Mouse (Mus musculus) stomach, embryonic 14.5 days (tissue): ENCODE measurements around the gene Ssbp2. TPM values are rescaled to one million over a fixed set of nuclear protein-coding genes. Genes with fewer than 3 reads are reported as not detected.

Source experiments
- ATAC-seq: fragments of 200-750 bp; cut with Nextera tagmentation; 2 replicates; pipeline ENCODE4 v1.8.0; 2017; ENCODE audit warnings: low read depth, moderate TSS enrichment; ENCODE audit not compliant: insufficient number of reproducible peaks, insufficient read depth, low FRiP score
- H3K27ac ChIP-seq: fragments of 300-500 bp; sonication (generic); 2 replicates; pipeline ENCODE4 v1.5.1; 2014; ENCODE audit warnings: mild to moderate bottlenecking, low read length, moderate library complexity, mixed read lengths
- H3K27me3 ChIP-seq: fragments of 300-500 bp; sonication (generic); 2 replicates; pipeline ENCODE4 v1.6.1; 2014; ENCODE audit warnings: low read length, control low read depth, mixed read lengths; ENCODE audit not compliant: control insufficient read depth, insufficient read depth
- H3K36me3 ChIP-seq: fragments of 300-500 bp; sonication (generic); 2 replicates; pipeline ENCODE4 v1.6.1; 2014; ENCODE audit warnings: mild to moderate bottlenecking, control low read depth, low read length, moderate library complexity, mixed read lengths; ENCODE audit not compliant: control insufficient read depth, insufficient read depth
- H3K4me1 ChIP-seq: fragments of 300-500 bp; sonication (generic); 2 replicates; pipeline ENCODE4 v1.6.1; 2014; ENCODE audit warnings: low read length, control low read depth, mixed read lengths; ENCODE audit not compliant: control insufficient read depth, insufficient read depth
- H3K4me2 ChIP-seq: fragments of 300-500 bp; sonication (generic); replicated peaks from 2 replicates; pipeline ENCODE4 v1.6.1; 2014; ENCODE audit warnings: low read depth, low read length, control low read depth
- H3K4me3 ChIP-seq: fragments of 300-500 bp; sonication (generic); 2 replicates; pipeline ENCODE4 v1.5.1; 2014; ENCODE audit warnings: low read depth, low read length, control low read depth
- H3K9ac ChIP-seq: fragments of 300-500 bp; sonication (generic); replicated peaks from 2 replicates; pipeline ENCODE4 v1.6.1; 2014; ENCODE audit warnings: low read depth, mild to moderate bottlenecking, control low read depth, low read length, moderate library complexity, mixed read lengths
- H3K9me3 ChIP-seq: fragments of 300-500 bp; sonication (generic); 2 replicates; pipeline ENCODE4 v1.6.1; 2016; ENCODE audit warnings: low read depth, low read length, control low read depth; ENCODE audit not compliant: control insufficient read depth
- WGBS: fragments of 180-500 bp; shearing (Covaris S2); extraction: QIAGEN DNeasy Blood & Tissue Kit; methylation state at CpG from one replicate; pipeline ENCODE4 v1.1.7; 2014; 5-methylcytosine and 5-hydroxymethylcytosine counted together
- polyA plus RNA-seq: library from polyadenylated mRNA; unstranded; fragments of >200 nt; fragmentation: Nextera tagmentation; extraction: Ambion mirVana; gene quantifications from 2 replicates; pipeline ENCODE4 v1.2.1, GENCODE M21; 2014

The Ssbp2 gene
- polyA plus RNA-seq, 1 experiment from 2014 or later: 171 TPM

DNA sequence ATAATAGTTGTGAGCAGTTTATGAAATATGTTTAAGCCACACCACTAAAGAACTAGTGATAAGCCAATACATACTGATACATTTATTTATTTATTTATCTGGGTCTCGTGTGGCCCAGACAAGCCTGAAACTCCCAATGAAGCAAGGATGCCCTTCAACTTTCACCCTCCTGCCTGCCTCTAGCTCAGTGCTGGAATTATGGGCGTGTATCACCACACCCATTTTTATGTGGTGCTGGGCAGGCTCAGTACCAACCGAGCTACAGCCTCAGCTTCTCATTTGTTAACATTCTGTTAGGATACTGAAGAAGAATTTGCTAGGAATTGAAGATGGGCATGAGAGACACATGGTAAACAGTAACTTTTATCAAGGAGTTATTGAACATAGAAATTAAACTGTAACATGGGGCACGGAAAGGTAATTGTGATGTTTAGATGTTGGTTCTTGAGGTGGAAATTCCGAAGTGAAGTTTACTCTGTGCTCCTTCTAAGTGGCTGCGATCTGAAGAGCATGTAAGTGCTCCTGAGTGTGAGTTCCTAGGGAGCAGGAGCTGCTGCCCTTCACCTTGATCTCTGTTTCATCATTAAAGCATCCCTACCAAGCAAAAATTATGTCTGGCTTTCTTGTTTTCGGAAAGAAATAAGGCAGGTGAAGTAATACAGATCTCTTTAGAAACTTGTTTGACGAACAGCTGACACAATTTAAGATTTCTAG, 5.1 kb downstream of the Ssbp2 start:
- no peak overlapping the region for H3K4me2 ChIP-seq
- 0 out of 2 replicates have a peak, but pooled peaks cover 4% of the 10 kb centered on the region for H3K4me1 ChIP-seq
- no peaks in the 10 kb centered on the region for H3K9me3 ChIP-seq
- no peak for ATAC-seq
- no peaks in the 10 kb centered on the region for H3K36me3 ChIP-seq
- no peak overlapping the region for H3K27ac ChIP-seq
- no peaks in the 10 kb centered on the region for H3K27me3 ChIP-seq
- 65% methylated on average over 8 of the region's 8 CpGs for WGBS
- no peak overlapping the region for H3K4me3 ChIP-seq
- no peak overlapping the region for H3K9ac ChIP-seq

DNA sequence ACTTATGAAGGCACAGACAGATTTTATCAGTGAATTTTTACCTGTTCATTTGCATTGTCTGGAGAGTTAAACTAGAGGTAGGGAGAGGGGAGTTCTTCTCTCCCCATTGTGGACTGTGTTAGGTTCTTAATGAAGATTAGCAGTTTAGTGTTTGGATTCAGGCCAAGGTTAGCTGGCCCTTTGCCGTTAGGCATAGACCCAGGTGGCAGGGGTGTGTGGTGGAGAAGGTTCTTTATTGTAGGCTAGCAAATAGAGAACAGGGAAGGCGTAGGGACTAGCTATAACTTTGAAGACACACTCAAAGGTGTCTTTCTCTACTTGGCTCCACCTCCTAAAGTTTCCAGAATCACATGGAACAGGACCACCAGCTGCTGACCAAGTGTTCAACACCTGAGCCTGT, 11.5 kb downstream of the Ssbp2 start:
- Histone ChIP-seq H3K27me3 (no peaks in the 10 kb centered on the region), H3K9ac (no peak overlapping the region), H3K4me3 (no peak overlapping the region), H3K4me1 (0 out of 2 replicates have a peak, but pooled peaks cover 5% of the 10 kb centered on the region), H3K27ac (no peak overlapping the region), H3K36me3 (no peaks in the 10 kb centered on the region), H3K4me2 (no peak overlapping the region), H3K9me3 (no peaks in the 10 kb centered on the region)
- ATAC-seq: no peak
- 68% methylated on average over 2 of the region's 2 CpGs for WGBS

DNA sequence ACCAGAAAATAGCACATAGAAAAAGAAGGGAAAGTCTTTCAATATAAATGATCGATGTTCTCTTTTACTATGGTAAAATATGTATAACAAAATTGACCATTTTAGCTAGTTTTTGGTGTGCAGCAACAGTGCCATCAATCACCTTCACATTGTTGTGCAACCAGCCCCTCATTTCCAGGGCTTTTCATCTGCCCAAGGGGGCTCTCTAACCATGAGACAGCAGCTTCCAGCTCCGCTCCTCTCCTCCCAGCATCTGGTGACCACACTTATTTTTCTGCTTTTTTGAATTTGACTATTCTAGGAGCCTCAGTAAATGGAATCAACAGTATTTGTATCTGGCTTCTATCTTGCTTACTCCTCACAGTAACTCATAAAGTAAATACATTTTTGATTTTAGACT, 11.9 kb downstream of the Ssbp2 start:
- H3K36me3 ChIP-seq: no peaks in the 10 kb centered on the region
- H3K27ac ChIP-seq: no peak overlapping the region
- no peak overlapping the region for H3K4me2 ChIP-seq
- H3K9ac ChIP-seq: no peak overlapping the region
- H3K27me3 ChIP-seq: no peaks in the 10 kb centered on the region
- WGBS: 78% methylated on average over 2 of the region's 2 CpGs
- no peak for ATAC-seq
- 0 out of 2 replicates have a peak, but pooled peaks cover 5% of the 10 kb centered on the region for H3K4me1 ChIP-seq
- no peak overlapping the region for H3K4me3 ChIP-seq
- H3K9me3 ChIP-seq: no peaks in the 10 kb centered on the region

DNA sequence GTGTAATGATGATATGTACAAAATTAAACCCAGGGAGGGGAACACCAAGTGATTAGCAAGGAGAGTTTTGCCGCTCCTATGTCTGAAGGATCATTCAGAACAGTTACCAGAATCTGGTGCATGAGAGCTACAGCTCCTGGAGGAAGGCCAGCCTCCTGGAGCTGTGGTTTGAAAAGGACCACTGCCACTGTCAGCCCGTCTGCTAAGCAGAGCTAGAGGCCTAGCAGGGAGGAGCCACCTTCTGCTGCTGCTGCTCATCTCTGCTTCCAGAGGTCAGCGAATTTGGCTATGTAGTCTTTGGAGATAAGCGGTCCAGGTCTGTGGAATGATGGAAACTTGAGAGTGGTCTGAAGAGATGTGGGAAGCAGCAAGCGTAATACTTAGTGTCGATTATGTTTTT, 13.4 kb downstream of the Ssbp2 start:
- Histone ChIP-seq H3K4me3 (no peak overlapping the region), H3K9ac (no peak overlapping the region), H3K27me3 (no peaks in the 10 kb centered on the region), H3K27ac (no peak overlapping the region), H3K4me1 (peaks cover 13% of the 10 kb centered on the region; the same call in 1 of the 2 replicates), H3K36me3 (no peaks in the 10 kb centered on the region), H3K4me2 (no peak overlapping the region), H3K9me3 (no peaks in the 10 kb centered on the region)
- ATAC-seq: no peak
- WGBS: 55% methylated on average over 6 of the region's 6 CpGs

- no peaks in the 10 kb centered on the region for H3K27me3 ChIP-seq
- no peaks in the 10 kb centered on the region for H3K9me3 ChIP-seq
- H3K36me3 ChIP-seq: no peaks in the 10 kb centered on the region
- peaks cover 13% of the 10 kb centered on the region; the same call in 1 of the 2 replicates for H3K4me1 ChIP-seq
- no peak overlapping the region for H3K9ac ChIP-seq
- WGBS: 35% methylated on average over 1 of the region's 1 CpGs
- no peak for ATAC-seq
- no peak overlapping the region for H3K4me3 ChIP-seq
- H3K27ac ChIP-seq: no peak overlapping the region
- H3K4me2 ChIP-seq: no peak overlapping the region
Measured at GRCm38 (mm10) chr13:91474027-91474426, 13.9 kb downstream of the Ssbp2 start.

DNA sequence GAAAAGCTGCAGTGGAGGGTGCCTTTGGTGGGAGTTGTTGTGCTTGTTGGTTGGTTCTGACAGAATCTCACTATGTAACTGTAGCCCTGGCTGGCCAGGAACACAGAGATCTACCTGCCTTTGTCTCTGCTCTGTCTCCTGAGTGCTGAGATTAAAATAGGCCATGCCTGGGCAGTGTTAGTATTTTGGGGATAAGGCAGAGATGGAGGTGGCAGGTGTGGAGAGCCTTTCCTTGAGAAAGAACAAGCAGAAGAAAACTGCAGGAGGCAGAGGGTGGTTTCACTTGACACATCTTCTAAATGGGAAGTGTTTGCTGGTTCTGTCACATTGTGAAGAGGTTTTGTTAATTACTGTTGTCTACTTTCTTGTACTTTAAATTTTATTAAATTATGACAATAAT, 15.8 kb downstream of the Ssbp2 start:
- Histone ChIP-seq H3K4me1 (peaks cover 13% of the 10 kb centered on the region; the same call in 1 of the 2 replicates), H3K9ac (no peak overlapping the region), H3K4me3 (no peak overlapping the region), H3K9me3 (no peaks in the 10 kb centered on the region), H3K4me2 (no peak overlapping the region), H3K36me3 (no peaks in the 10 kb centered on the region), H3K27ac (no peak overlapping the region), H3K27me3 (no peaks in the 10 kb centered on the region)
- no peak for ATAC-seq

DNA sequence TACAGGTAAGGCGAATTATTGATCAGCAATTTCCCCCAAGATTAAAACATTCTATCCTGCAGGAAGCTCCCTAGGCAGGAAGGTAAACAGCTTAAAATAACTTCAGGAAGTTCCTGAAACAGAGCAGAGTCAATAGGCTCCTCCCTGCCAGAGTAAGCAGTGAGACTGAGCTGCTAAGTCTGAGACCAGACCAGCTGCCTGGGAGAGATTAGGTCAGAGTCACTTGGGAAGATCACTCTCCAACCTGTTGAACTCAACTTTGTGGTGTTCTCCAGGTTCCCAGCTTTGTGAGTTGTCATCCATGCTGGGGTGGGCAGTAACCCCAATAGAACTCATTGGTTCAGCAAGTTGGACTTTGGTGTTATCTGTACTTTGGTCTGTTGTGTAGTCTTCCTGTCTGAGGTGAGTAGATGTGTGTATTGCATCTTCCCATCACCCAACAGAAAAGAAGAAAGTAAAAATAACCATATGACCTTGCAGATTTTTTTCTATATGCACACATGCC, 16.6 kb downstream of the Ssbp2 start:
- WGBS: 94% methylated on average over 1 of the region's 1 CpGs

DNA sequence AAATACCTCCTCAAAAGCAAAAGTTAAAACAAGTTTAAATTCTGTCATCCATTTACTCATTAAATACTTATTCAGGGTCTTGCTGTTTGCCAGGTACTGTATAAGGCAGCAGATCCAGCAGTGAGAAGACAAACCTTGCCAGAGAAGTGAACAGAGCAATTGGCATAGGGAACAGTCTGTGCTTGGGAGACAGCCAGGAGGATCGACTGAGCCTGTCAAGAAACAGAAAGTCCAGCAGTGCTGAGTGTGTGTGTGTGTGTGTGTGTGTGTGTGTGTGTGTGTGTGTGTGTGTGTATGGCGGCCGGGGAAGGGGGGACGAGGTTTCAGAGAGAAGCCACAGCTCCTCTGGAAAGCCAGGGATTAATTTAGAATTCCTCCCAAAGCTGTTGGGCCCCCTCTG, 17.9 kb downstream of the Ssbp2 start:
- H3K36me3 ChIP-seq: no peaks in the 10 kb centered on the region
- peaks cover 13% of the 10 kb centered on the region; the same call in 1 of the 2 replicates for H3K4me1 ChIP-seq
- ATAC-seq: peak; percentile 67; the same call in 1 of the 2 replicates
- H3K27me3 ChIP-seq: no peaks in the 10 kb centered on the region
- H3K9me3 ChIP-seq: no peaks in the 10 kb centered on the region
- no peak overlapping the region for H3K9ac ChIP-seq
- H3K27ac ChIP-seq: no peak overlapping the region
- H3K4me2 ChIP-seq: no peak overlapping the region
- H3K4me3 ChIP-seq: no peak overlapping the region
- WGBS: 33% methylated on average over 4 of the region's 4 CpGs

More for the DNA sequence above, 16.6 kb downstream of the Ssbp2 start:
- no peak overlapping the region for H3K27ac ChIP-seq
- H3K9ac ChIP-seq: no peak overlapping the region
- ATAC-seq: no peak
- no peaks in the 10 kb centered on the region for H3K36me3 ChIP-seq
- H3K4me1 ChIP-seq: peaks cover 13% of the 10 kb centered on the region; the same call in 1 of the 2 replicates
- H3K4me2 ChIP-seq: no peak overlapping the region
- no peaks in the 10 kb centered on the region for H3K27me3 ChIP-seq
- no peak overlapping the region for H3K4me3 ChIP-seq
- no peaks in the 10 kb centered on the region for H3K9me3 ChIP-seq
